Mouse (Mus musculus) hindbrain, postnatal 0 days (tissue): ENCODE data around the gene Ccdc141. TPM values are rescaled to one million over a fixed set of nuclear protein-coding genes. Genes with fewer than 3 reads are reported as not detected.
A peak's percentile ranks its signal among the peaks of the same experiment; 100 is the strongest.

Source experiments
- ATAC-seq: fragments of 200-750 bp; cut with Nextera tagmentation; 2 replicates; pipeline ENCODE4 v1.8.0; 2017; ENCODE audit warnings: mild to moderate bottlenecking, moderate TSS enrichment, moderate library complexity
- DNase-seq: peaks from one replicate; pipeline ENCODE4 v3.0.0-alpha.2; 2015; ENCODE audit warnings: low spot score
- H3K27ac ChIP-seq: fragments of 300-500 bp; sonication (generic); 2 replicates; pipeline ENCODE4 v1.5.1; 2014; ENCODE audit warnings: mild to moderate bottlenecking
- H3K27me3 ChIP-seq: fragments of 300-500 bp; sonication (generic); 2 replicates; pipeline ENCODE4 v1.6.1; 2014; ENCODE audit warnings: low read length, mixed read lengths; ENCODE audit not compliant: insufficient read depth
- H3K36me3 ChIP-seq: fragments of 300-500 bp; sonication (generic); 2 replicates; pipeline ENCODE4 v1.6.1; 2014; ENCODE audit warnings: low read length, mixed read lengths; ENCODE audit not compliant: insufficient read depth
- H3K4me1 ChIP-seq: fragments of 300-500 bp; sonication (generic); 2 replicates; pipeline ENCODE4 v1.6.1; 2014; ENCODE audit warnings: antibody characterized with exemption, low read length, mixed read lengths; ENCODE audit not compliant: insufficient read depth
- H3K4me2 ChIP-seq: fragments of 300-500 bp; sonication (generic); 2 replicates; pipeline ENCODE4 v1.6.1; 2014; ENCODE audit warnings: low read depth, mild to moderate bottlenecking, low read length, moderate library complexity, mixed read lengths
- H3K4me3 ChIP-seq: fragments of 300-500 bp; sonication (generic); 2 replicates; pipeline ENCODE4 v1.5.1; 2014; ENCODE audit warnings: low read length
- H3K9ac ChIP-seq: fragments of 300-500 bp; sonication (generic); replicated peaks from 2 replicates; pipeline ENCODE4 v1.6.1; 2014; ENCODE audit warnings: mild to moderate bottlenecking, low read length, moderate library complexity, mixed read lengths
- H3K9me3 ChIP-seq: fragments of 300-500 bp; sonication (generic); 2 replicates; pipeline ENCODE4 v1.6.1; 2016; ENCODE audit warnings: low read length, mixed read lengths
- CTCF ChIP-seq: IDR thresholded peaks from 2 replicates; pipeline ENCODE4 v1.5.1; 2016; ENCODE audit warnings: antibody characterized with exemption, control low read depth, low read depth
- WGBS: fragments of 180-500 bp; shearing (Covaris S2); extraction: QIAGEN DNeasy Blood & Tissue Kit; methylation state at CpG from one replicate; pipeline ENCODE4 v1.1.7; 2014; 5-methylcytosine and 5-hydroxymethylcytosine counted together
- polyA plus RNA-seq: library from polyadenylated mRNA; unstranded; fragments of >200 nt; fragmentation: Nextera tagmentation; extraction: Ambion mirVana; gene quantifications from 2 replicates; pipeline ENCODE4 v1.2.1, GENCODE M21; 2015
- total RNA-seq: library from RNA; depleted of rRNA; stranded (reverse); fragments of >200 nt; gene quantifications from 2 replicates; pipeline ENCODE4 v1.2.3, GENCODE M21; 2014

The Ccdc141 gene
- total and polyA plus RNA-seq, 2 experiments from 2014 or later, result 10.1 to 20.0 TPM

- WGBS, result 57% methylated on average over 2 of the region's 2 CpGs
Observed at GRCm38 (mm10) chr2:77114335-77114734, 56.1 kb downstream of the Ccdc141 start.

DNA sequence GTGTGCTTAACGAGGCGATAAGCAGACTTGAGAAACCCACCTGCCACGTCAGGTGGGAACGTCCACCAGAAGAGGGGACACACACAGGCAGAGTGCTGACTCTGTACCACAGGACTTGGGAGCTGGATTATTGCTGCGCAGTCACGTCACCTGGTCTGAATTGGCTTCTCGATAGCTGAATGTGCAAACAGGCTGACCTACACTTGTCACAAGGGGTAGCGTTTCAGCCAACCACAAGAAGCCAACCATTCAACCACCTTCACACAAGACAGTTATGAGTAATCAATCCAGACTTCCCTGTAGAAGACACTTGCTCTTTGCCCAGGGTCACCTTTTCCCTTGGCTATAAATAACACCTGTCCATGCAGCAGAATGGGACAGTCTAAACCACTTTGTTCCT lies 56.6 kb downstream of the Ccdc141 start:
- no peaks in the 10 kb centered on the region for H3K36me3 ChIP-seq

More at GRCm38 (mm10) chr2:77114335-77114734, 56.1 kb downstream of the Ccdc141 start:
- Histone ChIP-seq H3K27me3 (no peaks in the 10 kb centered on the region), H3K9ac (no peak overlapping the region), H3K27ac (no peak overlapping the region), H3K4me1 (no peaks in the 10 kb centered on the region), H3K4me3 (no peak overlapping the region), H3K4me2 (no peak overlapping the region), H3K36me3 (no peaks in the 10 kb centered on the region), H3K9me3 (no peaks in the 10 kb centered on the region)
- ATAC-seq, result no peak
- TF ChIP-seq CTCF, result no peak
- no peak for DNase-seq

DNA sequence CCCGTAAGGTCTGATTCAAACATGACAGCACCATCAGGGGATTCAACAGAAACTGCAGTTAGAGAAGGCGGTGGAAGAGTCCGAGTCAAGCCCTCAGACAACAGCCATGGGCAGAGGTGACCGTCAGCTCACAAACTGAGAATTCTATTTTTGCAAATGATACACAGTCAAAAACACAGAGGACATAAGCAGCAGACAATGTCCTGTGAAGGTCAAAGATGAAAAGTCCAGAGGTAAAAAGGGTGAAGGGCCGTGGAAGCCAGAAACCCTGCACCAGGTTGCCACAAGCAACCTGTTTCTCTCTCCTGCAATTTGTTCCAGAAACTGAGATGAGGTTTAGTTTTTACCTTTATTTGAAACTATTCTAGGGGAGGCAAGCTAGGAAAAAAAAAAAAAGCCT lies 57.4 kb downstream of the Ccdc141 start:
- TF ChIP-seq CTCF, result no peak
- H3K4me1 ChIP-seq, result 0 out of 2 replicates have a peak, but pooled peaks cover 5% of the 10 kb centered on the region
- 90% methylated on average over 5 of the region's 5 CpGs for WGBS
- no peaks in the 10 kb centered on the region for H3K9me3 ChIP-seq
- H3K9ac ChIP-seq, result no peak overlapping the region
- ATAC-seq (no peak), DNase-seq (no peak)
- no peak overlapping the region for H3K4me3 ChIP-seq
- H3K4me2 ChIP-seq, result no peak overlapping the region
- H3K27ac ChIP-seq, result no peak overlapping the region
- no peaks in the 10 kb centered on the region for H3K27me3 ChIP-seq
- H3K36me3 ChIP-seq, result no peaks in the 10 kb centered on the region

More for the DNA sequence above, 56.6 kb downstream of the Ccdc141 start:
- H3K9ac ChIP-seq, result no peak overlapping the region
- ATAC-seq, result no peak
- H3K4me2 ChIP-seq, result no peak overlapping the region
- no peak for DNase-seq
- no peaks in the 10 kb centered on the region for H3K4me1 ChIP-seq
- H3K27me3 ChIP-seq, result no peaks in the 10 kb centered on the region
- H3K4me3 ChIP-seq, result no peak overlapping the region
- H3K27ac ChIP-seq, result no peak overlapping the region
- TF ChIP-seq CTCF, result no peak
- WGBS, result 81% methylated on average over 8 of the region's 8 CpGs
- H3K9me3 ChIP-seq, result no peaks in the 10 kb centered on the region

DNA sequence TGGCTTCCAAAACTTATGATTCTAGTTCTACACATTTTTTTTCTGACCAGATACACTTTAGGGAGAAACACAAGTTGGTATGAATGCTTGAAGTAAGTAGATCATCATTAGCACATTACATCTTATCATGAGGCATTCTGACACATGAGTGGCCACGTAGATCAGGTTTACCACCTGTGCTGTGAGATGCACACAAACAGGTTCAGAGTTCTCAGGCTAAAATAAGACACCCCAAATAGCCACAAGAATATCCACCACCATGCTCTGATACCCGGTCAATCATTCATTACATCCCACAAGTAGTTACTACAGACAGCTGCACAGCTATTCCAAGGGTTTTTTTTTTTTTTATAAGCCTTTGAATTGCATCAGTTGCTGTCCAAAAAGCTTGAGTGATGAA lies 59.3 kb downstream of the Ccdc141 start:
- Histone ChIP-seq H3K4me1 (0 out of 2 replicates have a peak, but pooled peaks cover 5% of the 10 kb centered on the region), H3K9ac (no peak overlapping the region), H3K4me3 (no peak overlapping the region), H3K4me2 (no peak overlapping the region), H3K27me3 (no peaks in the 10 kb centered on the region), H3K9me3 (no peaks in the 10 kb centered on the region), H3K36me3 (no peaks in the 10 kb centered on the region), H3K27ac (no peak overlapping the region)
- TF ChIP-seq CTCF, result no peak
- ATAC-seq (no peak), DNase-seq (no peak)
- WGBS, result 92% methylated on average over 2 of the region's 2 CpGs

GRCm38 (mm10) chr2:77110365-77110764 lies 60.1 kb downstream of the Ccdc141 start:
- Histone ChIP-seq H3K4me1 (0 out of 2 replicates have a peak, but pooled peaks cover 5% of the 10 kb centered on the region), H3K36me3 (no peaks in the 10 kb centered on the region), H3K4me3 (no peak overlapping the region), H3K9ac (no peak overlapping the region), H3K9me3 (no peaks in the 10 kb centered on the region), H3K27me3 (no peaks in the 10 kb centered on the region), H3K27ac (no peak overlapping the region), H3K4me2 (no peak overlapping the region)
- 74% methylated on average over 4 of the region's 4 CpGs for WGBS
- DNase-seq (no peak), ATAC-seq (no peak)
- no peak for TF ChIP-seq CTCF

- WGBS, result 52% methylated on average over 8 of the region's 8 CpGs
- Histone ChIP-seq H3K27ac (peak overlapping the region; percentile 54; the same call in 1 of the 2 replicates), H3K4me3 (no peak overlapping the region), H3K36me3 (no peaks in the 10 kb centered on the region), H3K9me3 (no peaks in the 10 kb centered on the region), H3K9ac (no peak overlapping the region), H3K4me2 (no peak overlapping the region), H3K4me1 (0 out of 2 replicates have a peak, but pooled peaks cover 5% of the 10 kb centered on the region), H3K27me3 (no peaks in the 10 kb centered on the region)
- TF ChIP-seq CTCF, result no peak
- peak; percentile 92 for ATAC-seq
- peak; percentile 85 for DNase-seq
Observed at GRCm38 (mm10) chr2:77109506-77110123, 60.8 kb downstream of the Ccdc141 start.

DNA sequence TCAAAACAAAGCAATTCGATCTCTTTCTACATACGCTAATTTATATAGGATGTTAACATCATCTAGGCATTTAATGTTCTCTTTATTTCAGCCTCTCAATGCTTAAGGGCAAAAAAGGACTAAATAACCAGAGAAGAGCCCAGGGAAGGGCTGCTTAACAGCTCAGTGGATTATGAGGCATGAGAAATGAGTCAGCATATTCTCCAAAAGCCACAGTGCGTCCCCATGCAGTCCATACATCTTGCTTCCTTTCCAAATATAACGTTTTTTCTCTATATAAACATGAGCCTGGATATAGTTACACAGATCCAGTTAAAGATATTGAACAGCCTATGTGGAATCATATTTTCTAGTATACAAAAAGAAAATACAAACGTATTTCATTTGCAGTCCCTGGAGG lies 61.9 kb downstream of the Ccdc141 start:
- H3K9ac ChIP-seq, result no peak overlapping the region
- H3K4me3 ChIP-seq, result no peak overlapping the region
- DNase-seq (no peak), ATAC-seq (no peak)
- no peaks in the 10 kb centered on the region for H3K9me3 ChIP-seq
- no peak overlapping the region for H3K4me2 ChIP-seq
- 0 out of 2 replicates have a peak, but pooled peaks cover 5% of the 10 kb centered on the region for H3K4me1 ChIP-seq
- no peak overlapping the region for H3K27ac ChIP-seq
- WGBS, result 72% methylated on average over 5 of the region's 5 CpGs
- H3K36me3 ChIP-seq, result no peaks in the 10 kb centered on the region
- H3K27me3 ChIP-seq, result no peaks in the 10 kb centered on the region
- TF ChIP-seq CTCF, result no peak
